Mouse (Mus musculus) heart, embryonic 11.5 days (tissue): ENCODE results near the gene 1700024P04Rik. TPM values are rescaled to one million over a fixed set of nuclear protein-coding genes. Genes with fewer than 3 reads are reported as not detected.
"Not testable (repeated sequence)": the region's sequence is repeated elsewhere in the genome, so short reads cannot be mapped to it uniquely, and the experiment has no call there.

Experiments used
- ATAC-seq: fragments of 200-750 bp; cut with Nextera tagmentation; replicated peaks from 2 replicates; pipeline ENCODE4 v1.8.0; 2017; ENCODE audit warnings: moderate library complexity; ENCODE audit not compliant: insufficient number of reproducible peaks, low FRiP score, low TSS enrichment
- H3K27ac ChIP-seq: fragments of 300-500 bp; sonication (generic); 2 replicates; pipeline ENCODE4 v1.5.1; 2014; ENCODE audit warnings: mild to moderate bottlenecking, low read depth, low read length
- H3K27me3 ChIP-seq: fragments of 300-500 bp; sonication (generic); 2 replicates; pipeline ENCODE4 v1.6.1; 2014; ENCODE audit warnings: mild to moderate bottlenecking, low read length, mixed read lengths; ENCODE audit not compliant: control insufficient read depth, insufficient read depth
- H3K36me3 ChIP-seq: fragments of 300-500 bp; sonication (generic); 2 replicates; pipeline ENCODE4 v1.6.1; 2014; ENCODE audit warnings: mild to moderate bottlenecking, low read length, moderate library complexity, mixed read lengths; ENCODE audit not compliant: control insufficient read depth, insufficient read depth
- H3K4me1 ChIP-seq: fragments of 300-500 bp; sonication (generic); 2 replicates; pipeline ENCODE4 v1.6.1; 2014; ENCODE audit warnings: low read length; ENCODE audit not compliant: control insufficient read depth, insufficient read depth
- H3K4me2 ChIP-seq: fragments of 300-500 bp; sonication (generic); 2 replicates; pipeline ENCODE4 v1.6.1; 2014; ENCODE audit warnings: mild to moderate bottlenecking, moderate library complexity
- H3K4me3 ChIP-seq: fragments of 300-500 bp; sonication (generic); 2 replicates; pipeline ENCODE4 v1.5.1; 2014; ENCODE audit warnings: low read depth, low read length
- H3K9ac ChIP-seq: fragments of 300-500 bp; sonication (generic); 2 replicates; pipeline ENCODE4 v1.6.1; 2014; ENCODE audit warnings: mild to moderate bottlenecking, low read depth, low read length, moderate library complexity
- H3K9me3 ChIP-seq: fragments of 300-500 bp; sonication (generic); replicated peaks from 2 replicates; pipeline ENCODE4 v1.6.1; 2016; ENCODE audit warnings: low read length; ENCODE audit not compliant: control insufficient read depth
- WGBS: fragments of 180-500 bp; shearing (Covaris S2); extraction: QIAGEN DNeasy Blood & Tissue Kit; methylation state at CpG from one replicate; pipeline ENCODE4 v1.1.7; 2014; ENCODE audit not compliant: insufficient replicate concordance; 5-methylcytosine and 5-hydroxymethylcytosine counted together
- polyA plus RNA-seq: library from polyadenylated mRNA; unstranded; fragments of >200 nt; fragmentation: Nextera tagmentation; extraction: Ambion mirVana; gene quantifications from 2 replicates; pipeline ENCODE4 v1.2.1, GENCODE M21; 2014

Gene 1700024P04Rik
- polyA plus RNA-seq, 1 experiment from 2014 or later, result not detected

- not testable (repeated sequence) for H3K36me3 ChIP-seq, H3K4me3 ChIP-seq, H3K4me1 ChIP-seq, H3K27me3 ChIP-seq, ATAC-seq, H3K27ac ChIP-seq, H3K9ac ChIP-seq, H3K9me3 ChIP-seq, H3K4me2 ChIP-seq
- 69% methylated on average over 3 of the region's 3 CpGs for WGBS
Observed at GRCm38 (mm10) chr13:98976022-98976421, 8.3 kb downstream of the 1700024P04Rik start.

- no peak overlapping the region for H3K27ac ChIP-seq
- no peaks in the 10 kb centered on the region for H3K27me3 ChIP-seq
- 0 out of 2 replicates have a peak, but pooled peaks cover 4% of the 10 kb centered on the region for H3K4me1 ChIP-seq
- H3K9ac ChIP-seq, result no peak overlapping the region
- H3K4me2 ChIP-seq, result no peak overlapping the region
- no peak for ATAC-seq
- no peaks in the 10 kb centered on the region for H3K36me3 ChIP-seq
- WGBS, result 75% methylated on average over 3 of the region's 3 CpGs
- H3K9me3 ChIP-seq, result no peaks in the 10 kb centered on the region
- no peak overlapping the region for H3K4me3 ChIP-seq
Observed at GRCm38 (mm10) chr13:98972090-98972489, 12.3 kb downstream of the 1700024P04Rik start.

- 0 out of 2 replicates have a peak, but pooled peaks cover 4% of the 10 kb centered on the region for H3K4me1 ChIP-seq
- no peak overlapping the region for H3K27ac ChIP-seq
- H3K36me3 ChIP-seq, result no peaks in the 10 kb centered on the region
- H3K27me3 ChIP-seq, result no peaks in the 10 kb centered on the region
- H3K4me3 ChIP-seq, result no peak overlapping the region
- WGBS, result 57% methylated on average over 5 of the region's 5 CpGs
- no peaks in the 10 kb centered on the region for H3K9me3 ChIP-seq
- no peak for ATAC-seq
- H3K4me2 ChIP-seq, result no peak overlapping the region
- H3K9ac ChIP-seq, result no peak overlapping the region
Observed at GRCm38 (mm10) chr13:98971641-98972040, 12.7 kb downstream of the 1700024P04Rik start.

GRCm38 (mm10) chr13:98968517-98968916, 15.8 kb downstream of the 1700024P04Rik start:
- Histone ChIP-seq H3K36me3 (no peaks in the 10 kb centered on the region), H3K9ac (no peak overlapping the region), H3K4me1 (0 out of 2 replicates have a peak, but pooled peaks cover 4% of the 10 kb centered on the region), H3K4me3 (no peak overlapping the region), H3K27ac (peak overlapping the region; percentile 24), H3K9me3 (no peaks in the 10 kb centered on the region), H3K27me3 (no peaks in the 10 kb centered on the region), H3K4me2 (no peak overlapping the region)
- no peak for ATAC-seq
- 52% methylated on average over 4 of the region's 4 CpGs for WGBS

DNA sequence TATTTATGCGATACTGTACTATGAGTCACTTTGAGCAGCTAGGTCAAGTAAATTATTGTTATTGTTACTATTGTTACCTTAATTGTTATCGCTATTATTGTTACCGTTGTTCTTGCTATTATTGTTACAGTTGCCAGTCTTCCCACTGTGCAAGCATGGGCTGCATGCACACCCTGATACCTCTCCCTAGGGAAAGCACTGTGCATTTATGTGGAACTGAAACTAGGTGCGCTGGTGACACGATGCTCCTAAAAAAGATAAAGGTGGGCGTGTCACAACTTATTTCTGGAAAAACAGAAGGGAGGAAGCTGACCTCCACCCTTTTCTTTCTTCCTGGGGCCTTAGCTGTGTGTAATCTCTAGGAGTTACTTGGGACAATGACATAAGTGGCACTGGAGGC, 16.4 kb downstream of the 1700024P04Rik start:
- Histone ChIP-seq H3K27me3 (no peaks in the 10 kb centered on the region), H3K4me1 (0 out of 2 replicates have a peak, but pooled peaks cover 4% of the 10 kb centered on the region), H3K4me3 (no peak overlapping the region), H3K27ac (peak overlapping the region; percentile 3), H3K9me3 (no peaks in the 10 kb centered on the region), H3K36me3 (no peaks in the 10 kb centered on the region), H3K9ac (no peak overlapping the region), H3K4me2 (no peak overlapping the region)
- ATAC-seq, result no peak
- WGBS, result 66% methylated on average over 6 of the region's 6 CpGs

- Histone ChIP-seq H3K4me3 (no peak overlapping the region), H3K4me2 (no peak overlapping the region), H3K36me3 (no peaks in the 10 kb centered on the region), H3K9me3 (no peaks in the 10 kb centered on the region), H3K27me3 (no peaks in the 10 kb centered on the region), H3K9ac (no peak overlapping the region), H3K27ac (no peak overlapping the region), H3K4me1 (0 out of 2 replicates have a peak, but pooled peaks cover 4% of the 10 kb centered on the region)
- no peak for ATAC-seq
- WGBS, result 82% methylated on average over 5 of the region's 5 CpGs
Observed at GRCm38 (mm10) chr13:98966583-98966982, 17.8 kb downstream of the 1700024P04Rik start.

GRCm38 (mm10) chr13:98963612-98964011, 20.8 kb downstream of the 1700024P04Rik start:
- Histone ChIP-seq H3K4me2 (no peak overlapping the region), H3K9me3 (no peaks in the 10 kb centered on the region), H3K36me3 (no peaks in the 10 kb centered on the region), H3K9ac (no peak overlapping the region), H3K27me3 (no peaks in the 10 kb centered on the region), H3K27ac (no peak overlapping the region), H3K4me1 (0 out of 2 replicates have a peak, but pooled peaks cover 4% of the 10 kb centered on the region), H3K4me3 (no peak overlapping the region)
- ATAC-seq, result no peak
- WGBS, result 64% methylated on average over 1 of the region's 1 CpGs

DNA sequence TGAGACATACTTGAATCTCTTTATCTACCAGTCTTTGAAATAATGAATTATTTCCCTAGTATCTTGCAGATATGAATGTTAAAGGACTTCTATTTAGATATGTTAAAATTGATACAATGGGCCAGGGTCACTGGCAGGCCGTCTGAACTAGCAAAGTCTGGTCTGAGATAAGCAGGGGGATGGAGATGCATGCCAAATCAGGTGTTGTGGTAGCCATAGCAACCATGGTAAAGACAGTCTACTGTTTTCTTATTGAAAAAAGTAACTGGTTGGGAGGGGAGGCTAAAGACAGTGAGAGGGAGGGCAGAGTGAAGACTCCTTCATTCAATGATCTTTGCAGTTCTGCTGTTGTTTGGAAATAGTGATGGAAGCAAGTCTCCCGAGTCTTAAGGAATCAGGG, 26.2 kb downstream of the 1700024P04Rik start:
- ATAC-seq, result no peak
- no peaks in the 10 kb centered on the region for H3K9me3 ChIP-seq
- H3K9ac ChIP-seq, result no peak overlapping the region
- H3K4me1 ChIP-seq, result no peaks in the 10 kb centered on the region
- H3K4me3 ChIP-seq, result no peak overlapping the region
- no peaks in the 10 kb centered on the region for H3K36me3 ChIP-seq
- no peaks in the 10 kb centered on the region for H3K27me3 ChIP-seq
- 46% methylated on average over 2 of the region's 2 CpGs for WGBS
- no peak overlapping the region for H3K4me2 ChIP-seq
- no peak overlapping the region for H3K27ac ChIP-seq

DNA sequence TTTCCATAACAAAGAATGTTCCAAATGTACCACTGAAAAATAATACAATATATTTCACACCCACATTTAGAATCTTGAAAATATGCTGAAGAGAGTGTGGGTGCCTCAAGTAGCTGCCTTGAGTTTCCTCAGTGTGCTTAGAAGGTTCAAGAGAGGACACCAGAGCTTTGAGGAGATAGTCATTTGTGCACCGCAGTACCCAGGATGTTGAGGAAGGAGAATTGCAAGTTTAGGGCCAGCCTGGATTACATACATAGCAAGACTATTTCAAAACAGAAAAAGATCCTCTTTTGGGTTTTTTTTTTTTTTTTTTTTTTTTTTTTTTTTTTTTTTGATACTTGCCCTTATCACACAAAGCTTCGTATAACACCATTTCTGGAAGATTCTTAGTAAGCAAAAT, 28.2 kb downstream of the 1700024P04Rik start:
- no peaks in the 10 kb centered on the region for H3K27me3 ChIP-seq
- ATAC-seq, result no peak
- no peak overlapping the region for H3K27ac ChIP-seq
- no peak overlapping the region for H3K4me3 ChIP-seq
- H3K36me3 ChIP-seq, result no peaks in the 10 kb centered on the region
- no peak overlapping the region for H3K4me2 ChIP-seq
- no peak overlapping the region for H3K9ac ChIP-seq
- H3K4me1 ChIP-seq, result no peaks in the 10 kb centered on the region
- 72% methylated on average over 2 of the region's 2 CpGs for WGBS
- H3K9me3 ChIP-seq, result no peaks in the 10 kb centered on the region
